Mouse (Mus musculus) heart, adult 18-20 months (tissue): Measurements from ENCODE around the gene Olfr1257. TPM values are rescaled to one million over a fixed set of nuclear protein-coding genes. Genes with fewer than 3 reads are reported as not detected.
"Not testable (repeated sequence)": the region's sequence is repeated elsewhere in the genome, so short reads cannot be mapped to it uniquely, and the experiment has no call there.

Experiments
- DNase-seq, 2 experiments: peaks; one replicate each; pipeline ENCODE4 v3.0.0; 2021 to 2022; ENCODE audit warnings: mixed read lengths in 1 of 2
- long read RNA-seq, 2 experiments: library from polyadenylated mRNA; stranded (forward); transcript quantifications; one replicate each; pipeline ENCODE4 v2.0.0; 2021
- total RNA-seq, 2 experiments: library from RNA; stranded (reverse); gene quantifications; 2 replicates each; pipeline ENCODE4 v1.2.3; 2021

The Olfr1257 gene
- not detected for total RNA-seq
- long read RNA-seq, experiment 1, result 0 reads
- long read RNA-seq, experiment 2, result 0 reads

DNA sequence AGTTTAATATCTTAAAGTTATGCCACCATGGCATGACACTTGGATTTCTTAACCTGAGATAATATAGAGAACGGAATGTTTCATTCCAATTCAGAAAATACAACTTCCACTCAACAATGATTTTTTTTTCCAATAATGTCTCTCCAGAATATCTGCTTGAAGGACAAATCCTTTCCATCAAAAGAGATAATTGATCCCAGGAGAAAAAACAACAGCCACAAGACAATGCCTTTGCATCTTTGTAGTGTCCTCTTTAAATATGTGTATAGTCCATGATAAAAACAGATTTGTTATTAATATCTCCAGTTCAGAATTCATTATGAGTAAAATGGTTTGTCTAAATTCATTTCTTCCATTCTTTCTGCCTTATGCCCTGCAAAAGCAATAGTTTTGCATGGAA is at the start of gene Olfr1257:
Gene Olfr1257, plus strand, starts transcription at position 301 of the 400 bp plus-strand sequence.
- DNase-seq, result no peak

- no peak for DNase-seq
Observed at GRCm38 (mm10) chr2:89841455-89841854, 36.8 kb upstream of the Olfr1257 start, which contains the start of gene Olfr1256. TSS of gene Olfr1256 (minus strand) at chr2:89841555.

GRCm38 (mm10) chr2:89848105-89848504 is 30.1 kb upstream of the Olfr1257 start, which contains the start of gene Olfr48:
TSS of gene Olfr48 (minus strand) at chr2:89848205.
- DNase-seq, result no peak

GRCm38 (mm10) chr2:89849230-89849629 is 29.0 kb upstream of the Olfr1257 start:
- DNase-seq, result no peak

- not testable (repeated sequence) for DNase-seq
Observed at GRCm38 (mm10) chr2:89912616-89913015, 34.4 kb downstream of the Olfr1257 start.

- DNase-seq, result no peak
Observed at GRCm38 (mm10) chr2:89927009-89927408, 48.8 kb downstream of the Olfr1257 start, which contains the start of gene Olfr1258. TSS of gene Olfr1258 (plus strand) at chr2:89927309.

Other genes with a start within 250 kb of the Olfr1257 start
- not detected for gene Olfr1249, start 243.5 kb upstream of the Olfr1257 start, total RNA-seq
- not detected for gene Olfr1250, start 217.0 kb upstream of the Olfr1257 start, total RNA-seq
- gene Olfr1251, start 206.5 kb upstream of the Olfr1257 start, total RNA-seq, result not detected
- not detected for gene Olfr1252, start 153.4 kb upstream of the Olfr1257 start, total RNA-seq
- not detected for gene Olfr1253, start 121.3 kb upstream of the Olfr1257 start, total RNA-seq
- gene Olfr1254, start 84.8 kb upstream of the Olfr1257 start, total RNA-seq, result not detected
- gene Olfr1255, start 66.4 kb upstream of the Olfr1257 start, total RNA-seq, result not detected
- not detected for gene Olfr1256, start 36.9 kb upstream of the Olfr1257 start, total RNA-seq
- gene Olfr48, start 30.2 kb upstream of the Olfr1257 start, total RNA-seq, result not detected
- not detected for gene Olfr1258, start 48.9 kb downstream of the Olfr1257 start, total RNA-seq
- not detected for gene Olfr1259, start 70.2 kb downstream of the Olfr1257 start, total RNA-seq
- not detected for gene Olfr1260, start 95.9 kb downstream of the Olfr1257 start, total RNA-seq
- not detected for gene Olfr1261, start 112.8 kb downstream of the Olfr1257 start, total RNA-seq
- not detected for gene Olfr1262, start 121.7 kb downstream of the Olfr1257 start, total RNA-seq
- not detected for gene Olfr1263, start 133.7 kb downstream of the Olfr1257 start, total RNA-seq
- not detected for gene Olfr1264, start 147.1 kb downstream of the Olfr1257 start, total RNA-seq
- gene Olfr1265, start 156.9 kb downstream of the Olfr1257 start, total RNA-seq, result not detected
- gene Olfr140, start 185.2 kb downstream of the Olfr1257 start, total RNA-seq, result not detected
- not detected for gene Olfr1269, start 243.0 kb downstream of the Olfr1257 start, total RNA-seq